Mouse (Mus musculus): ENCODE data around the gene Ccdc152.

- no peak for TF ChIP-seq POLR2A (IDR thresholded peaks at IDR 0.05; ENCODE audit: insufficient read depth, low read depth, low read length)
- no peak for TF ChIP-seq CTCF (IDR thresholded peaks at IDR 0.05; ENCODE audit: insufficient read depth, low read depth, low read length)
Observed at GRCm38 (mm10) chr15:3251031-3251717, 52.2 kb downstream of the Ccdc152 start.
